Mouse (Mus musculus): ENCODE measurements around the gene Cabcoco1.

- TF ChIP-seq ZNF384 (IDR thresholded peaks at IDR 0.05; ENCODE audit: low read depth, low read length) (no peak), CHD2 (IDR thresholded peaks at IDR 0.05; ENCODE audit: low read depth, low read length) (no peak), ZC3H11A (IDR thresholded peaks at IDR 0.05; ENCODE audit: borderline replicate concordance, low read depth, low read length) (no peak), HCFC1 (IDR thresholded peaks at IDR 0.05; ENCODE audit: borderline replicate concordance, insufficient read depth, low read length) (no peak)
Measured at GRCm38 (mm10) chr10:68553677-68554076, 12.0 kb upstream of the Cabcoco1 start.
